Comparison of ENCODE assay signal across 21 mouse cellular contexts in genomic region chr9:84775190-84775589, GRCm38 (mm10).
A peak's percentile ranks its signal among the peaks of the same experiment; 100 is the strongest.
DNase-seq lines count a peak whose midpoint lies in the region; ATAC-seq and TF ChIP-seq lines count a peak whose summit lies in the region.
"Had no signal": no experiment of that assay in that cellular context is flagged by ENCODE, and none has a peak within 500 bp of the region (broad histone marks: within the 10 kb centered on the region; RNA-seq: fewer than 3 reads in every experiment).

No protein-coding gene starts in this region.

- no peak for TF ChIP-seq CTCF in kidney, adult 2 months (conservative IDR thresholded peaks at IDR 0.05; ENCODE audit: insufficient read depth, insufficient read length, low read depth, low read length)

- ATAC-seq in monocyte, adult 5-6 weeks (replicated peaks; ENCODE audit: insufficient number of reproducible peaks, low FRiP score, low TSS enrichment, poor library complexity, severe bottlenecking), result peak; percentile 70; the same call in 1 of the 2 replicates

- TF ChIP-seq POLR2A in kidney, adult 2 months (IDR thresholded peaks at IDR 0.05; ENCODE audit: low read depth, low read length), result no peak

- no peak overlapping the region for H3K4me3 ChIP-seq in kidney, adult 2 months (ENCODE audit: insufficient read depth, low read depth, low read length)
- H3K4me3 ChIP-seq: left cerebral cortex, adult 2 months; myocyte had no signal

- H3K36me3 ChIP-seq in kidney, adult 2 months (ENCODE audit: control insufficient read depth, insufficient read depth, low read length), result no peaks in the 10 kb centered on the region

- H3K4me1 ChIP-seq in kidney, adult 2 months (ENCODE audit: control insufficient read depth, insufficient read depth, low read length), result no peaks in the 10 kb centered on the region

- peak; percentile 1 for DNase-seq in kidney, adult 2 months
- no peak for DNase-seq in kidney, postnatal 10 days
- peak; percentile 24 for DNase-seq in MEL-GATA-1-ER (ENCODE audit: extremely low read depth, low read depth)
- DNase-seq in fibroblast of lung, adult 2 months (ENCODE audit: low read depth), result peak; percentile 18
- DNase-seq in heart, adult 11 months, result no peak
- DNase-seq in gastrocnemius, postnatal 4 days (ENCODE audit: low spot score in 2 of 2), result no peak
- no peak for DNase-seq in cerebellum, adult 9-11 months
- DNase-seq: adrenal gland, adult 8-10 months; cerebellum, adult 11 months; cerebellum, postnatal 25 days; heart, postnatal 4 days; kidney, adult 8-10 months; kidney, postnatal 25 days; lung, adult 18-20 months; midbrain, embryonic 14.5 days; right cerebral cortex, postnatal 25 days; thymus, adult 2 months had no signal

- H3K27ac ChIP-seq in kidney, adult 2 months (ENCODE audit: insufficient read depth, low read depth, low read length), result no peak overlapping the region
- H3K27ac ChIP-seq: left cerebral cortex, adult 2 months; macrophage had no signal

- no peaks in the 10 kb centered on the region for H3K27me3 ChIP-seq in kidney, adult 2 months (replicated peaks; ENCODE audit: control insufficient read depth, insufficient read depth, low read length)

- WGBS in kidney, adult 2 months, result 66% methylated on average over 2 of the region's 2 CpGs

Comparison
In these comparisons a context has a peak if more than half of its experiments do, and no peak if none do; other contexts are left out.
1. DNase-seq: peak in kidney, adult 2 months (single experiment), MEL-GATA-1-ER (single experiment) and fibroblast of lung, adult 2 months (single experiment); none in kidney, postnatal 10 days (single experiment), heart, adult 11 months (single experiment), gastrocnemius, postnatal 4 days (0 of 2) and cerebellum, adult 9-11 months (single experiment).